Mouse (Mus musculus) CD4-positive, CD25-positive, alpha-beta regulatory T cell, adult 4 months (primary cell): Measurements from ENCODE around the gene Tcl1b4. TPM values are rescaled to one million over a fixed set of nuclear protein-coding genes. Genes with fewer than 3 reads are reported as not detected.
"Not testable (repeated sequence)": the region's sequence is repeated elsewhere in the genome, so short reads cannot be mapped to it uniquely, and the experiment has no call there.

ENCODE experiments used
- ATAC-seq: one replicate; pipeline ENCODE4 v1.8.0; 2017
- polyA plus RNA-seq, 2 experiments: library from polyadenylated mRNA; unstranded; fragments of 100-300 nt; shearing (Covaris generic); gene quantifications; one replicate each; pipeline ENCODE4 v1.2.1; 2017

Gene Tcl1b4
- not detected for polyA plus RNA-seq

- not testable (repeated sequence) for ATAC-seq
Observed at GRCm38 (mm10) chr12:105201657-105202056, at the start of gene Tcl1b4. Tcl1b4 (plus strand) TSS chr12:105201957.

GRCm38 (mm10) chr12:105155286-105155685, 46.5 kb upstream of the Tcl1b4 start:
- not testable (repeated sequence) for ATAC-seq

- no peak for ATAC-seq
Observed at GRCm38 (mm10) chr12:105158842-105159241, 42.9 kb upstream of the Tcl1b4 start.

- ATAC-seq, result no peak
Observed at GRCm38 (mm10) chr12:105159390-105159789, 42.4 kb upstream of the Tcl1b4 start, which contains the start of gene Tcl1b1. Tcl1b1 (plus strand) TSS chr12:105159690.

- ATAC-seq, result no peak
Observed at GRCm38 (mm10) chr12:105166734-105167133, 35.0 kb upstream of the Tcl1b4 start.

GRCm38 (mm10) chr12:105173366-105173765, 28.4 kb upstream of the Tcl1b4 start:
- ATAC-seq, result no peak

- not testable (repeated sequence) for ATAC-seq
Observed at GRCm38 (mm10) chr12:105174318-105174717, 27.4 kb upstream of the Tcl1b4 start.

- not testable (repeated sequence) for ATAC-seq
Observed at GRCm38 (mm10) chr12:105176044-105176443, 25.7 kb upstream of the Tcl1b4 start, which contains the start of gene Tcl1b5. Tcl1b5 (plus strand) TSS chr12:105176344.

GRCm38 (mm10) chr12:105181040-105181644, 20.6 kb upstream of the Tcl1b4 start:
- not testable (repeated sequence) for ATAC-seq

GRCm38 (mm10) chr12:105188980-105189379, 12.8 kb upstream of the Tcl1b4 start:
- not testable (repeated sequence) for ATAC-seq

- ATAC-seq, result not testable (repeated sequence)
Observed at GRCm38 (mm10) chr12:105190743-105191142, 11.0 kb upstream of the Tcl1b4 start, which contains the start of gene Tcl1b3. Tcl1b3 (plus strand) TSS chr12:105191043.

- not testable (repeated sequence) for ATAC-seq
Observed at GRCm38 (mm10) chr12:105199684-105200497, 1.9 kb upstream of the Tcl1b4 start.

GRCm38 (mm10) chr12:105207071-105207470, 5.3 kb downstream of the Tcl1b4 start:
- ATAC-seq, result no peak

GRCm38 (mm10) chr12:105208441-105208840, 6.7 kb downstream of the Tcl1b4 start:
- no peak for ATAC-seq

GRCm38 (mm10) chr12:105209231-105209630, 7.5 kb downstream of the Tcl1b4 start:
- no peak for ATAC-seq

GRCm38 (mm10) chr12:105217101-105217760, 15.5 kb downstream of the Tcl1b4 start:
- no peak for ATAC-seq

GRCm38 (mm10) chr12:105222601-105223319, 21.0 kb downstream of the Tcl1b4 start, which contains the start of gene Tcl1:
Tcl1 (minus strand) TSS chr12:105222793.
- no peak for ATAC-seq

- no peak for ATAC-seq
Observed at GRCm38 (mm10) chr12:105224621-105225320, 23.0 kb downstream of the Tcl1b4 start.

- ATAC-seq, result no peak
Observed at GRCm38 (mm10) chr12:105234362-105234761, 32.6 kb downstream of the Tcl1b4 start.

GRCm38 (mm10) chr12:105235091-105235490, 33.3 kb downstream of the Tcl1b4 start:
- ATAC-seq, result no peak

GRCm38 (mm10) chr12:105239060-105239459, 37.3 kb downstream of the Tcl1b4 start:
- ATAC-seq, result no peak
